Mouse (Mus musculus): ENCODE measurements around the gene Dglucy. TPM values are rescaled to one million over a fixed set of nuclear protein-coding genes. Genes with fewer than 3 reads are reported as not detected.
"Not testable (repeated sequence)": the region's sequence is repeated elsewhere in the genome, so short reads cannot be mapped to it uniquely, and the experiment has no call there.

Gene Dglucy
- polyA plus RNA-seq, 1 experiment from 2014 or later = 1.2 TPM

DNA sequence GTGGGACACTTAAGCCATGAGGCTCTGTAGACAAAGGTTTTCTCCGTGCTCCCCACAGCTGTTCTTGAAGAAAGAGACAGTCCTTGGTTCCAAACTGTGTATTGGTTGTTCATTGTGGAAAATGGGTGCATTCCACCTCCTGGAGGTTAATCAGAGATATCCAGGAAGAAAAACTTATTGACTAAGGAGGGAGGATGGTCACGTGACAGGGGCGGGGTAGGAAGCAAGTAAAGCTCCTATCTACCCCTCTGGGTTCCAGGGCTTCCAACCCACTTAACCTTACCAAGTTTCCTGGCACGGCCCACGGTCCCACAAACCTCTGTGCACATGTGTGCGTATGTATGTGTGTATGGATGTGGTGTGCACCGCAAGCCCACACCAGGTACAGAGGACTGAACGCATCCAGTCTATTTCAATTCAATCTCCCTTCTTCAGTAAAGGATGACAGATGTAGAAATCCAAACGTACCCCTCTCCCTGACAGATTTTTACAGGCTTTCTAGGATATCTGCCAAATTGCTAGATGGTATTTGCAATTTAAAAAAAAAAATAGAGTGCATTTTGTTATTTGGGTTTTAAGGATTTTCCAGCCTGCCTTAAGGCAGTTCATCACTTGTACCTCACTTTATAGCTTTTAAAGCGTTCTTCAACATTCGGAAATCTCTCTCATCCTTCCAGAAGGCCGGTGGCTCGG lies 2.7 kb downstream of the Dglucy start:
- Histone ChIP-seq H3K4me3 (replicated peaks) (no peak overlapping the region), H3K9me3 (replicated peaks) (no peaks in the 10 kb centered on the region), H3K4me1 (replicated peaks) (peaks cover 10% of the 10 kb centered on the region; the same call in 1 of the 2 replicates), H3K27me3 (no peaks in the 10 kb centered on the region), H3K36me3 (replicated peaks) (no peaks in the 10 kb centered on the region), H3K4me2 (no peak overlapping the region), H3K27ac (replicated peaks) (no peak overlapping the region), H3K9ac (no peak overlapping the region)
- 66% methylated on average over 13 of the region's 13 CpGs for WGBS (ENCODE audit: insufficient replicate concordance)
- no peak for ATAC-seq (ENCODE audit: insufficient read depth)

DNA sequence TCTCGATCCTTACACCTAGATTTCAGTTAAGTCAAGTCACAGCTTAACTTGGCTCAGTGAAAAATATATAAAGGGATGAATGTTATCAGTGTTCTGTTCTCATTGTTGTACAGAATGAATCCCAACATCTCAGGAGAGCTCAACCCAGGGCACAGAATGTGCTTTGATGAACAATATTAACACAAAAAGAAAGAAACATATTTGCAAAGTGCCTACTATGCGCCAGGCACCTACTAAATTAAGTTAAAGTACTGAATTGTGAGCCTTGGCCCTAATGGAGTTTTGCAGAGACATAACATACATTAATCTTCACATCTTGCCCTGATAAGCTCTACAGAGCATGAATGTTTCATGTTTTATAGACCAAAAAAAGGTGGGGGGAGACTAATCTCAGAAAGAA lies 5.3 kb downstream of the Dglucy start:
- ATAC-seq (ENCODE audit: insufficient read depth) = no peak
- Histone ChIP-seq H3K4me3 (replicated peaks) (no peak overlapping the region), H3K27me3 (no peaks in the 10 kb centered on the region), H3K9me3 (replicated peaks) (no peaks in the 10 kb centered on the region), H3K9ac (no peak overlapping the region), H3K4me2 (no peak overlapping the region), H3K36me3 (replicated peaks) (no peaks in the 10 kb centered on the region), H3K4me1 (replicated peaks) (peaks cover 7% of the 10 kb centered on the region; the same call in 1 of the 2 replicates), H3K27ac (replicated peaks) (no peak overlapping the region)
- 58% methylated on average over 2 of the region's 2 CpGs for WGBS (ENCODE audit: insufficient replicate concordance)

DNA sequence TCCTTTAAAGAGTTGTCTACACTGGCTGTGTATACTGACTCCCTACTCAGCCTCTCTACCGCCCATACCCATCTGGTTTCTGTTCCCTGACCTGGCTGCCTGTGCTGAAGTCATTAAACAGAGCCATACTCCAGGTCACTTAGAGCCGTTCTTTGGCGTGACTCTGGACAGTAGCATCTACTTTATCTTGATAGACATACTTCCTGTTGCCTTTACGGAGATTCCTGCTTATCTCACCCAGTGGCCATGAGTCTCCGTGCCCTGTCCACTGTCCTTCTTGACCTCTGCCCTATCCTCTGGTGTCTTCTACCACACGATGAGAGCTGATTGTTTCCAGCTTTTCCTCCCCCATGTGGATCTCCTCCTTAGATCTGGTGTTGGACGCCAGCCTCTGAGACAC lies 6.5 kb downstream of the Dglucy start:
- no peak for ATAC-seq (ENCODE audit: insufficient read depth)
- Histone ChIP-seq H3K9ac (no peak overlapping the region), H3K27me3 (no peaks in the 10 kb centered on the region), H3K9me3 (replicated peaks) (no peaks in the 10 kb centered on the region), H3K27ac (replicated peaks) (no peak overlapping the region), H3K36me3 (replicated peaks) (no peaks in the 10 kb centered on the region), H3K4me3 (replicated peaks) (no peak overlapping the region), H3K4me1 (replicated peaks) (peaks cover 6% of the 10 kb centered on the region), H3K4me2 (no peak overlapping the region)
- 15% methylated on average over 7 of the region's 7 CpGs for WGBS (ENCODE audit: insufficient replicate concordance)

DNA sequence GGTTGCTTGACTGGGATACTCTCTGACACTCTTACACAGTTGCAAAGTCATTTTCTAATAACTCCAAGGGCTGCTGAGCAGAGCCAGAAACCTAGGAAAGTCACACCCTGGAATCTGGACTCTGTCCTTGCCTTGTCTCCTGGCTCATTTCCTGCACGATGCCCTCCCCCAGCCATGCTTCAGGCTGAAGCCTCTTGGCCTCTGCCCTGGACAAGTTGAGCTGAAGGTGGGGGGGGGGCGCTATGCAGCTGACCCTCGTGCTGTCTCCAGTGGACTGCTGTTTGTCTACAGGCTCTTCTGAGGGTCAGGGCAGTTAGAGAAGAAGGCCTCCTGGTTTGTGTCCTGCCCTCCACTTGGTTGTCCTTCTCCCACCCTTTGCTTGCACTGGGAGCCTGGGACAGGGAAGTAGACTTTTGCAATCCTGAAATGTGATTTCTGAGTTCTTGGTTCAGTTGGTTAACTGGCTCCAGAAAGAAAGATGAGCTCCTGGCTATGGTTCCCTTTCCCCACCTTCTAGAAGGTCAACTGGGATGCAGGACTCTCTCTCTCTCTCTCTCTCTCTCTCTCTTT lies 11.2 kb downstream of the Dglucy start:
- Histone ChIP-seq H3K36me3 (replicated peaks) (no peaks in the 10 kb centered on the region), H3K9ac (no peak overlapping the region), H3K4me3 (replicated peaks) (no peak overlapping the region), H3K9me3 (replicated peaks) (no peaks in the 10 kb centered on the region), H3K4me2 (no peak overlapping the region), H3K27me3 (no peaks in the 10 kb centered on the region), H3K4me1 (replicated peaks) (peaks cover 6% of the 10 kb centered on the region), H3K27ac (replicated peaks) (no peak overlapping the region)
- no peak for ATAC-seq (ENCODE audit: insufficient read depth)
- WGBS (ENCODE audit: insufficient replicate concordance) = 34% methylated on average over 3 of the region's 3 CpGs

GRCm38 (mm10) chr12:100791425-100791824 lies 12.6 kb downstream of the Dglucy start:
- 48% methylated on average over 6 of the region's 6 CpGs for WGBS (ENCODE audit: insufficient replicate concordance)
- Histone ChIP-seq H3K9ac (no peak overlapping the region), H3K27me3 (no peaks in the 10 kb centered on the region), H3K4me2 (no peak overlapping the region), H3K27ac (replicated peaks) (no peak overlapping the region), H3K4me1 (replicated peaks) (peaks cover 6% of the 10 kb centered on the region), H3K9me3 (replicated peaks) (no peaks in the 10 kb centered on the region), H3K4me3 (replicated peaks) (no peak overlapping the region), H3K36me3 (replicated peaks) (no peaks in the 10 kb centered on the region)
- no peak for ATAC-seq (ENCODE audit: insufficient read depth)

- H3K4me3 ChIP-seq (replicated peaks) = no peak overlapping the region
- peaks cover 5% of the 10 kb centered on the region for H3K4me1 ChIP-seq (replicated peaks)
- no peak overlapping the region for H3K4me2 ChIP-seq
- no peaks in the 10 kb centered on the region for H3K9me3 ChIP-seq (replicated peaks)
- no peak for ATAC-seq (ENCODE audit: insufficient read depth)
- no peak overlapping the region for H3K9ac ChIP-seq
- no peak overlapping the region for H3K27ac ChIP-seq (replicated peaks)
- H3K27me3 ChIP-seq = no peaks in the 10 kb centered on the region
- 46% methylated on average over 7 of the region's 7 CpGs for WGBS (ENCODE audit: insufficient replicate concordance)
- no peaks in the 10 kb centered on the region for H3K36me3 ChIP-seq (replicated peaks)
Observed at GRCm38 (mm10) chr12:100794450-100795230, 15.8 kb downstream of the Dglucy start.

- no peak overlapping the region for H3K4me2 ChIP-seq
- no peak overlapping the region for H3K4me3 ChIP-seq (replicated peaks)
- no peak for ATAC-seq (ENCODE audit: insufficient read depth)
- H3K36me3 ChIP-seq (replicated peaks) = no peaks in the 10 kb centered on the region
- H3K9me3 ChIP-seq (replicated peaks) = no peaks in the 10 kb centered on the region
- no peak overlapping the region for H3K9ac ChIP-seq
- H3K27ac ChIP-seq (replicated peaks) = no peak overlapping the region
- WGBS (ENCODE audit: insufficient replicate concordance) = 53% methylated on average over 7 of the region's 7 CpGs
- no peaks in the 10 kb centered on the region for H3K27me3 ChIP-seq
- no peaks in the 10 kb centered on the region for H3K4me1 ChIP-seq (replicated peaks)
Observed at GRCm38 (mm10) chr12:100795390-100796036, 16.7 kb downstream of the Dglucy start.

GRCm38 (mm10) chr12:100803391-100803790 lies 24.5 kb downstream of the Dglucy start:
- not testable (repeated sequence) for H3K9me3 ChIP-seq (replicated peaks); H3K36me3 ChIP-seq (replicated peaks); H3K4me3 ChIP-seq (replicated peaks); H3K9ac ChIP-seq; H3K27me3 ChIP-seq; H3K4me1 ChIP-seq (replicated peaks); H3K4me2 ChIP-seq; H3K27ac ChIP-seq (replicated peaks); ATAC-seq (ENCODE audit: insufficient read depth)
- 81% methylated on average over 19 of the region's 19 CpGs for WGBS (ENCODE audit: insufficient replicate concordance)

DNA sequence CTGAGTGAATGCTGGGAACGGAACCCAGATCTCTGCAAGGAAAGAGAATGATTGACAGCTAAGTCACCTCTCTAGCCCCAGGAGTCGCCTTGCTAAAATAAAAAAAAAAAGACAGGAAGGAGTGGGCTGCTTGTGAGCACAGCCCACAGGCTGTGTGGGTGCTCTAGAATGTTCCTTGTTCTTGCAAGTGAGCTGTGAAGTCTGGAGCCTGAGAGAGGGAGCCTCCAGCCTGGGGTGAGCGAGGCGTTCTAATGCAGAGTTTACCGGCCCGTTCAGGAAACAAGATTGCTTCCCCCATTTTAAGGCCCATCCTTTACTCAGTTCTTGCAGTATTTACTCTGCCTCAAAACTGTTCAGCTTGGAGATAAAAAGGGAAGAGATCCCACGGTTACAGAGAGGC lies 28.4 kb downstream of the Dglucy start:
- H3K27me3 ChIP-seq = no peaks in the 10 kb centered on the region
- no peak for ATAC-seq (ENCODE audit: insufficient read depth)
- no peak overlapping the region for H3K27ac ChIP-seq (replicated peaks)
- H3K4me2 ChIP-seq = no peak overlapping the region
- H3K36me3 ChIP-seq (replicated peaks) = no peaks in the 10 kb centered on the region
- H3K4me3 ChIP-seq (replicated peaks) = no peak overlapping the region
- 25% methylated on average over 7 of the region's 7 CpGs for WGBS (ENCODE audit: insufficient replicate concordance)
- H3K4me1 ChIP-seq (replicated peaks) = no peaks in the 10 kb centered on the region
- no peak overlapping the region for H3K9ac ChIP-seq
- H3K9me3 ChIP-seq (replicated peaks) = no peaks in the 10 kb centered on the region

DNA sequence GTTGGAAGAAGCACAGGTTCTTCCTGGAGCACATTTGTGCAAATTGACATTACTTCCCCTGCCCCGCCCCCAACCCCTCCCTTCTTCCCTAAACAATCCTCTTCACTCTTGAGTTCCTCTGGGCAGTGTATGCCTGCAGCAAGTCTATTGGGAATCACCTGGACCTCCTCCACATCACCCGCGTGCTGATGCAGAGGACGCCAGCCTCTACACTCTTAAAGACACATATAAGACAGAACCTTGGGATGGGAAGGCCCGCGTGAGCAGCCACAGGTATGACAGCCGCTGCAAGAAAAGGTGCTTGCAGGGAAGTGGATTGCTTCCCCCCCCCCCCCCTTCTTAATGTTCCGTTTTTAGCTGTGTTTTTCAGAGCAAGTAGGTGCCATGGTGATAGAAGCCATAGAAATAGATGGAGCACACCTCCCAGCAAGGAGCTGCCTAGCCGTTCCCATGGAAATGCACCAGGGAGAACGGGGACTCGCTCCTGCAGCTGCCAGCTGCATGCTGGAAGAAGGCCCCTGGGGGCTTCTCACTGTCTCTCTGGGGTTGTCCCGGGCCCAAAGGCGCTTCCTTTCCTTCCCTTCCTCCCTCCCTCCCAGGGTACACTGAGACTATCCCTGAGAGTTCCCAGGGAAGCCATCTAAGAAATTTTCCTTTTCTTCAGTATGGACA lies 29.9 kb downstream of the Dglucy start:
- Histone ChIP-seq H3K4me2 (no peak overlapping the region), H3K9ac (no peak overlapping the region), H3K27me3 (no peaks in the 10 kb centered on the region), H3K4me3 (replicated peaks) (no peak overlapping the region), H3K36me3 (replicated peaks) (no peaks in the 10 kb centered on the region), H3K27ac (replicated peaks) (no peak overlapping the region), H3K4me1 (replicated peaks) (no peaks in the 10 kb centered on the region), H3K9me3 (replicated peaks) (no peaks in the 10 kb centered on the region)
- 60% methylated on average over 13 of the region's 13 CpGs for WGBS (ENCODE audit: insufficient replicate concordance)
- no peak for ATAC-seq (ENCODE audit: insufficient read depth)

- H3K9ac ChIP-seq = no peak overlapping the region
- no peak overlapping the region for H3K27ac ChIP-seq (replicated peaks)
- H3K9me3 ChIP-seq (replicated peaks) = no peaks in the 10 kb centered on the region
- no peak overlapping the region for H3K4me3 ChIP-seq (replicated peaks)
- no peak for ATAC-seq (ENCODE audit: insufficient read depth)
- no peaks in the 10 kb centered on the region for H3K36me3 ChIP-seq (replicated peaks)
- H3K4me2 ChIP-seq = no peak overlapping the region
- WGBS (ENCODE audit: insufficient replicate concordance) = 75% methylated on average over 11 of the region's 11 CpGs
- H3K4me1 ChIP-seq (replicated peaks) = no peaks in the 10 kb centered on the region
- no peaks in the 10 kb centered on the region for H3K27me3 ChIP-seq
Observed at GRCm38 (mm10) chr12:100810542-100810941, 31.7 kb downstream of the Dglucy start.
